ENCODE assay signal across 10 mouse cellular contexts in the genomic region with DNA sequence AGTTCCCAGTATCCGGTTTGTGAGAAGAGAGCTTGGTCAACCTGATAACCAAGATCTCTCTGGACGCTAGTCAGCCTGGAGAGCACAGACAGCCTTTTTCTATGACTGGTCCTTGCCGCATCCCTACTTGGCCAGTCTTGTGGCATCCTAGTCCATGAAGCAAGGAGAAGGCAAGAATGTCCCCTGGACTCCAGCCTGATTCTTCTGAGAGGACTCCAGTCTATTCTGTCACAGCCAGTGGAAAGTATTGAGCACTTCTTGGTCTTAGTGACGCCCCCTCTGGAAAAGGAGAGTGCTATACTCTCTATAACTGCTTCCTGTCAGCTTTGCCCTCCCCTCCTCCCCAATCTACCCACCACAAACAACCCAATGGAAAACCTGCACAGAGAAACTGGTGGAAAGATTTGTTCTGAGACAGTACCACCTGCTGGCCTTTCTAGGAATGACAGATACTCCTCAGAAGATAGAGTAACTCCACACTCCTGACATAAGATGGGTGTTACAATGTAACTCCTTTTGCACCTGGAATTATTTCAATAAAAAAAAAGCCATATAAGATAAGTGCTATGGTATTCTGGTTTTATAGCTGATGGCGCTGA. TPM values are rescaled to one million over a fixed set of nuclear protein-coding genes. Genes with fewer than 3 reads are reported as not detected.
DNase-seq lines count a peak whose midpoint lies in the region; ATAC-seq and TF ChIP-seq lines count a peak whose summit lies in the region.
"Had no signal": no experiment of that assay in that cellular context is flagged by ENCODE, and none has a peak within 500 bp of the region (broad histone marks: within the 10 kb centered on the region; RNA-seq: fewer than 3 reads in every experiment).

No protein-coding gene starts in this region.

- POLR2A ChIA-PET in Patski (lab: Charles Lee) = no interaction called here

- intact Hi-C loops in gastrocnemius, postnatal 36 days (cut with DNase I) = loop anchor here (2.0 kb wide), 1 partner anchor 267 kb away; no protein-coding TSS in a partner anchor

- H3K36me3 ChIP-seq in forebrain, embryonic 13.5 days (ENCODE audit: poor library complexity, severe bottlenecking) = no peaks in the 10 kb centered on the region
- H3K36me3 ChIP-seq: embryonic facial prominence, embryonic 13.5 days; liver, embryonic 13.5 days had no signal

- 65% methylated on average over 5 of the region's 5 CpGs for WGBS in forebrain, embryonic 13.5 days

- H3K4me3 ChIP-seq in forebrain, embryonic 13.5 days = no peak overlapping the region
- H3K4me3 ChIP-seq: embryonic facial prominence, embryonic 13.5 days; liver, embryonic 13.5 days had no signal

- H3K4me1 ChIP-seq in forebrain, embryonic 13.5 days = peaks cover 21% of the 10 kb centered on the region
- H3K4me1 ChIP-seq: embryonic facial prominence, embryonic 13.5 days; liver, embryonic 13.5 days had no signal

- peak; percentile 39 for ATAC-seq in CD4-positive, CD25-positive, alpha-beta regulatory T cell, adult 4 months
- no peak for ATAC-seq in Patski
- ATAC-seq in forebrain, embryonic 13.5 days = 0 out of 2 replicates have a peak, but pooled peaks have one; percentile 9

- CTCF ChIA-PET in Patski (lab: Charles Lee) = interaction anchor here (1.2 to 2.3 kb wide), 4 partner anchors 9 to 267 kb away, joined by 3 to 6 read pairs (median 4); no protein-coding TSS in a partner anchor

- H3K9ac ChIP-seq in forebrain, embryonic 13.5 days = no peak overlapping the region
- H3K9ac ChIP-seq: embryonic facial prominence, embryonic 13.5 days; liver, embryonic 13.5 days had no signal

- H3K9me3 ChIP-seq in forebrain, embryonic 13.5 days (replicated peaks) = no peaks in the 10 kb centered on the region
- H3K9me3 ChIP-seq: embryonic facial prominence, embryonic 13.5 days; liver, embryonic 13.5 days had no signal

- DNase-seq in kidney, adult 9 months = peak; percentile 54
- no peak for DNase-seq in kidney, adult 11 months
- no peak for DNase-seq in Patski (ENCODE audit: low read depth, low spot score)
- DNase-seq in lung, postnatal 10 days = peak; percentile 78
- DNase-seq in thymus, postnatal 14 days = peak; percentile 55
- DNase-seq in gastrocnemius, postnatal 36 days = no peak
- DNase-seq: liver, embryonic 13.5 days had no signal

- peak overlapping the region; percentile 69 for H3K27ac ChIP-seq in forebrain, embryonic 13.5 days
- H3K27ac ChIP-seq: embryonic facial prominence, embryonic 13.5 days; liver, embryonic 13.5 days had no signal

- in situ Hi-C loops in Patski (cut with MboI; ENCODE audit: low pct_unique_long_range_greater_than_20kb) = loop anchor here (5.0 kb wide), 1 partner anchor 217 kb away; no protein-coding TSS in a partner anchor

- no peaks in the 10 kb centered on the region for H3K27me3 ChIP-seq in Patski
- H3K27me3 ChIP-seq in forebrain, embryonic 13.5 days = no peaks in the 10 kb centered on the region
- H3K27me3 ChIP-seq: embryonic facial prominence, embryonic 13.5 days; liver, embryonic 13.5 days had no signal

- TF ChIP-seq CTCF in Patski (IDR thresholded peaks at IDR 0.05) = peak; percentile 67

- no peak overlapping the region for H3K4me2 ChIP-seq in forebrain, embryonic 13.5 days
- H3K4me2 ChIP-seq: embryonic facial prominence, embryonic 13.5 days; liver, embryonic 13.5 days had no signal

RNA-seq across cellular contexts. Expression of a gene that starts 18.5 kb away (rescaled TPM):
- 1 to 10 TPM; 2.7 to 3.6 TPM for polyA plus RNA-seq in CD4-positive, CD25-positive, alpha-beta regulatory T cell, adult 4 months (2017; shearing (Covaris generic))
- polyA plus RNA-seq in Patski (2021) = 2.0 TPM
- polyA plus RNA-seq in forebrain, embryonic 13.5 days (2015; fragmentation: Nextera tagmentation; extraction: Ambion mirVana) = 35.5 and 37.0 TPM in 2 replicates
- 1 to 10 TPM; 5.5 to 6.8 TPM for total RNA-seq in gastrocnemius, postnatal 36 days (2021)

Comparison
In these comparisons a context has a peak if more than half of its experiments do, and no peak if none do; other contexts are left out.
1. DNase-seq: peak in kidney, adult 9 months (single experiment), lung, postnatal 10 days (single experiment) and thymus, postnatal 14 days (single experiment); none in kidney, adult 11 months (single experiment), Patski (single experiment) and gastrocnemius, postnatal 36 days (0 of 2).